Mouse (Mus musculus) myocyte (in vitro differentiated cells): ENCODE measurements around the gene Hhat. TPM values are rescaled to one million over a fixed set of nuclear protein-coding genes. Genes with fewer than 3 reads are reported as not detected.

ENCODE experiments used
- H3K27me3 ChIP-seq: one replicate; pipeline ENCODE4 v1.6.1; 2011; ENCODE audit not compliant: control insufficient read depth, insufficient read depth, insufficient read length
- H3K36me3 ChIP-seq: one replicate; pipeline ENCODE4 v1.6.1; 2011; ENCODE audit not compliant: control insufficient read depth, insufficient read depth
- H3K4me2 ChIP-seq: one replicate; pipeline ENCODE4 v1.6.1; 2011; ENCODE audit warnings: low read depth, control low read depth
- H3K4me3 ChIP-seq: one replicate; pipeline ENCODE4 v1.5.1; 2011; ENCODE audit warnings: mild to moderate bottlenecking, control low read depth, moderate library complexity
- H3K79me2 ChIP-seq: one replicate; pipeline ENCODE4 v1.6.1; 2011; ENCODE audit not compliant: control insufficient read depth, insufficient read depth
- H3ac ChIP-seq: one replicate; pipeline ENCODE4 v1.6.1; 2011; ENCODE audit not compliant: control insufficient read depth, insufficient read length
- CEBPB ChIP-seq: IDR thresholded peaks from 2 replicates; pipeline ENCODE4 v1.6.1; 2011; ENCODE audit warnings: mild to moderate bottlenecking, moderate library complexity; ENCODE audit not compliant: poor library complexity, insufficient read depth, severe bottlenecking
- E2F4 ChIP-seq: IDR thresholded peaks from one replicate; pipeline ENCODE4 v1.6.1; 2011; ENCODE audit warnings: mild to moderate bottlenecking, control low read depth, moderate library complexity; ENCODE audit not compliant: insufficient read depth
- MAX ChIP-seq: IDR thresholded peaks from one replicate; pipeline ENCODE4 v1.6.1; 2011; ENCODE audit warnings: low read depth, mild to moderate bottlenecking, control low read depth
- MYOD1 ChIP-seq, 3 experiments: IDR thresholded peaks; one replicate each; pipeline ENCODE4 v1.6.1; 2011; ENCODE audit warnings: control low read depth in 2 of 3, low read depth in 2 of 3, mild to moderate bottlenecking in 2 of 3, moderate library complexity in 1 of 3; ENCODE audit not compliant: insufficient read length in 2 of 3, control insufficient read depth in 1 of 3
- MYOG ChIP-seq, 3 experiments: IDR thresholded peaks; one replicate each; pipeline ENCODE4 v1.6.1; 2011; ENCODE audit warnings: control low read depth in 2 of 3, low read depth in 2 of 3, mild to moderate bottlenecking in 2 of 3; ENCODE audit not compliant: insufficient read length in 2 of 3, control insufficient read depth in 1 of 3, insufficient read depth in 1 of 3
- POLR2A ChIP-seq: IDR thresholded peaks from one replicate; pipeline ENCODE4 v1.6.1; 2011; ENCODE audit warnings: low read depth, mild to moderate bottlenecking, control low read depth, moderate library complexity; ENCODE audit not compliant: insufficient read length
- POLR2AphosphoS2 ChIP-seq: IDR thresholded peaks from one replicate; pipeline ENCODE4 v1.6.1; 2011; ENCODE audit warnings: low read depth, control low read depth; ENCODE audit not compliant: insufficient read length
- REST ChIP-seq: IDR thresholded peaks from one replicate; pipeline ENCODE4 v1.6.1; 2011; ENCODE audit warnings: mild to moderate bottlenecking, control low read depth, moderate library complexity; ENCODE audit not compliant: insufficient read depth, insufficient read length
- SRF ChIP-seq: IDR thresholded peaks from one replicate; pipeline ENCODE4 v1.6.1; 2011; ENCODE audit warnings: low read depth; ENCODE audit not compliant: control insufficient read depth, insufficient read length
- TCF12 ChIP-seq: IDR thresholded peaks from one replicate; pipeline ENCODE4 v1.6.1; 2011; ENCODE audit warnings: mild to moderate bottlenecking, control low read depth; ENCODE audit not compliant: poor library complexity, insufficient read depth, severe bottlenecking
- TCF3 ChIP-seq: IDR thresholded peaks from one replicate; pipeline ENCODE4 v1.6.1; 2011; ENCODE audit warnings: low read depth, control low read depth; ENCODE audit not compliant: insufficient read length
- USF1 ChIP-seq: IDR thresholded peaks from one replicate; pipeline ENCODE4 v1.6.1; 2011; ENCODE audit warnings: low read depth, mild to moderate bottlenecking, control low read depth, moderate library complexity
- polyA plus RNA-seq: library from polyadenylated mRNA; unstranded; fragments of >200 nt; fragmentation: generic; extraction: Trizol; gene quantifications from one replicate; pipeline ENCODE4 v1.2.1, GENCODE M21; 2012; ENCODE audit warnings: missing spikeins

The Hhat gene
- polyA plus RNA-seq, 1 experiment: 4.4 TPM

DNA sequence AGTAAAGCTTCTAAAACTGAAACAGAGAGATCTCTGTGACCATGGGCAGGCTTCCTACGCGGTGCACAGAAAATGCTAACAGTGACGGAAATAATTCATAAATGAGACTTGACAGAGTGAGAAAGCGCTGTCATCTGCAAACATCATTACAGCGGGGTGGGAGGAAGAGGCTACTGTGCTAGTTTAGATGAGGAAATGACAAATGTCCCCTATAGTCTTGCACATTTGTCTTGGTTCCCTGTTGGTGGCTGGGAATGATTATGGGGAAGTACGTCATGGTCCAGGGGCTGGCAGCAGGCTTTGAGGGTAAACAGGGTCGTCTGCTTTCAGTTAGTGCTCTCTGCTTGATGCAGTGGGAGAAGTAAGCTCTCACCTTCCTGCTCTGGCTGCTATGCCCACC lies 233.9 kb downstream of the Hhat start:
- H3K36me3 ChIP-seq: no peaks in the 10 kb centered on the region

DNA sequence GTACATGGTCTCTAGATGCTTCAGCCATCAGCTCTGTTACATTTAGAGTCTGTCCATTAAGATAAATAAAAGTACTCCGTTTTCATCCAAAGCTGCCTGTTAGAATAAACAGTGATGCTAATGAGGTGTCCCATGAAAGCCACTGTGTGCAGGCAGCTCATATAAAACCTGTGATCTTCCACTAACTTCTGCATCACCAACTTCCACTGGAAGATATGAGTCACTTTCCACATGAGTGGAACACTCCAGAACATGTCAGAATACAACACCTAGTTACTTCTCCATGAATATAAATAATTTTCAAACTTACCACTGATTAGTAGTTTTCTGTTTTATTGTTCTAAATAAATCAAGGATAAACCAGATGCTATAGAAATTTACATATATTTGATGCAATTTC lies 234.6 kb downstream of the Hhat start:
- no peak for TF ChIP-seq TCF3
- TF ChIP-seq E2F4: no peak
- TF ChIP-seq REST: no peak
- TF ChIP-seq USF1: no peak
- TF ChIP-seq CEBPB: no peak
- no peak for TF ChIP-seq POLR2AphosphoS2
- no peak for TF ChIP-seq MAX
- no peak for TF ChIP-seq MYOG (IDR thresholded peaks at IDR 0.05; ENCODE audit: control insufficient read depth in 1 of 3, insufficient read depth in 1 of 3, insufficient read length in 2 of 3, low read depth in 2 of 3)
- TF ChIP-seq POLR2A: no peak
- TF ChIP-seq TCF12: no peak
- no peak for TF ChIP-seq SRF
- no peak for TF ChIP-seq MYOD1 (IDR thresholded peaks at IDR 0.05; ENCODE audit: control insufficient read depth in 1 of 3, insufficient read length in 2 of 3, low read depth in 2 of 3)

More for the DNA sequence above, 233.9 kb downstream of the Hhat start:
- TF ChIP-seq USF1 (no peak), E2F4 (no peak), MYOD1 (IDR thresholded peaks at IDR 0.05; ENCODE audit: control insufficient read depth in 1 of 3, insufficient read length in 2 of 3, low read depth in 2 of 3) (no peak), TCF3 (no peak), SRF (no peak), POLR2A (no peak), POLR2AphosphoS2 (no peak), MYOG (IDR thresholded peaks at IDR 0.05; ENCODE audit: control insufficient read depth in 1 of 3, insufficient read depth in 1 of 3, insufficient read length in 2 of 3, low read depth in 2 of 3) (no peak), MAX (no peak), CEBPB (no peak)
- H3K27me3 ChIP-seq: no peaks in the 10 kb centered on the region
- H3K79me2 ChIP-seq: no peaks in the 10 kb centered on the region
- H3K4me2 ChIP-seq: no peak overlapping the region
- no peak overlapping the region for H3K4me3 ChIP-seq
- no peak overlapping the region for H3ac ChIP-seq

DNA sequence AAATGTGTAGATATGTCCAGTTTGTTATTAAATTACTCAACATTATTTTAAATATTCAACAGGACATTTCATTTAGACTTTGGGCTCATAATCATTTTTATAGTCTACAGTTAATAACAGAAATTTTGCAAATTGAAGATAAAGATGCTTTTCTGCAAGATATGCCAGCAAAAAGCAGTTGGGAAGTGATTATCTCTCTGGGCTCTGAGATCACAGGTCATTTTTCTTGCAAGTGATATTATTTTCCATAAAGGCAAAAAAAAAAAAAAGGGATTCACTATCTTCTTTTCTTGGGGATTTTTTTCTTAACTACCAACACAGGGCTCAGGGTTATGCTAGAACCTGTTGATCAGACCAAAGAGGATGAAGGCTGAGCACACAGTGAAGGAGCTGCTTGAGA lies 238.0 kb downstream of the Hhat start:
- no peaks in the 10 kb centered on the region for H3K36me3 ChIP-seq
- H3K79me2 ChIP-seq: no peaks in the 10 kb centered on the region
- H3K4me3 ChIP-seq: no peak overlapping the region
- TF ChIP-seq MYOG (IDR thresholded peaks at IDR 0.05; ENCODE audit: control insufficient read depth in 1 of 3, insufficient read depth in 1 of 3, insufficient read length in 2 of 3, low read depth in 2 of 3): no peak
- TF ChIP-seq TCF12: no peak
- no peak for TF ChIP-seq USF1
- no peak for TF ChIP-seq POLR2AphosphoS2
- TF ChIP-seq MAX: no peak
- no peak for TF ChIP-seq POLR2A
- TF ChIP-seq MYOD1 (IDR thresholded peaks at IDR 0.05; ENCODE audit: control insufficient read depth in 1 of 3, insufficient read length in 2 of 3, low read depth in 2 of 3): no peak
- no peak for TF ChIP-seq E2F4
- no peak for TF ChIP-seq TCF3
- no peak for TF ChIP-seq CEBPB
- no peak for TF ChIP-seq REST
- no peak for TF ChIP-seq SRF
- H3K27me3 ChIP-seq: no peaks in the 10 kb centered on the region
- H3ac ChIP-seq: no peak overlapping the region
- H3K4me2 ChIP-seq: no peak overlapping the region

More for the DNA sequence above, 234.6 kb downstream of the Hhat start:
- Histone ChIP-seq H3K79me2 (no peaks in the 10 kb centered on the region), H3K36me3 (no peaks in the 10 kb centered on the region), H3K4me3 (no peak overlapping the region), H3ac (no peak overlapping the region), H3K4me2 (no peak overlapping the region), H3K27me3 (no peaks in the 10 kb centered on the region)

DNA sequence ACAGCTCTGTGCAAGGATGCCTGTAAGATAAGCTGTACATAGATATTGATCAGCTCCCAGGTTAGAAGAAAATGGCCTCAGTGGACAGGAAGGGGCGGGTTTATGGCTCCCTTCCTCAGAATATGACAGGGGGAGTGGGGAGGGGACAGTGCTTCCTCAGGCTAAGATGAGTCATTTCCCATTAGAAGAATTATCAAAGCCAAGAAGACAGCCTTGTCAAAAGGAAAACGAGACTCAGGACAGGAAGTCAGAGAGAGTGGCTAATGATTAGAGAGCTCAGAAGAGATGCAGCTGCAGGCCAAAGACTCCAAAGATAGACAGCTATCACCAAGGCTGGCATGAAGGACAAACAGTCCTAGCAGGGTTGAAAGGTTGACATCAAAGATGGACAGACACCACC lies 238.8 kb downstream of the Hhat start:
- H3K27me3 ChIP-seq: no peaks in the 10 kb centered on the region
- H3K4me3 ChIP-seq: no peak overlapping the region
- H3K79me2 ChIP-seq: no peaks in the 10 kb centered on the region
- H3K36me3 ChIP-seq: no peaks in the 10 kb centered on the region
- H3ac ChIP-seq: no peak overlapping the region
- no peak overlapping the region for H3K4me2 ChIP-seq
- no peak for TF ChIP-seq TCF3
- no peak for TF ChIP-seq POLR2AphosphoS2
- no peak for TF ChIP-seq REST
- no peak for TF ChIP-seq TCF12
- no peak for TF ChIP-seq CEBPB
- TF ChIP-seq SRF: no peak
- TF ChIP-seq MAX: no peak
- TF ChIP-seq E2F4: no peak
- no peak for TF ChIP-seq USF1
- TF ChIP-seq MYOG (IDR thresholded peaks at IDR 0.05; ENCODE audit: control insufficient read depth in 1 of 3, insufficient read depth in 1 of 3, insufficient read length in 2 of 3, low read depth in 2 of 3): no peak
- no peak for TF ChIP-seq MYOD1 (IDR thresholded peaks at IDR 0.05; ENCODE audit: control insufficient read depth in 1 of 3, insufficient read length in 2 of 3, low read depth in 2 of 3)
